Mouse (Mus musculus): ENCODE data around the gene Csrp1. TPM values are rescaled to one million over a fixed set of nuclear protein-coding genes. Genes with fewer than 3 reads are reported as not detected.

Csrp1 gene
- 10 to 100 TPM; 40.6 to 53.4 TPM for total RNA-seq (2021)
- long read RNA-seq, experiment 1, transcript Csrp1-201 (6 exons, 1,823 nt), result major isoform, 9 of 13 reads
- long read RNA-seq, experiment 1, partial matches to known transcripts, result 1 of 13 reads
- long read RNA-seq, experiment 1, other reads (novel, unspliced or antisense), result 2 of 13 reads
- long read RNA-seq, experiment 2, transcript Csrp1-201 (6 exons, 1,823 nt), result major isoform, 11 of 12 reads
- long read RNA-seq, experiment 2, partial matches to known transcripts, result 0 of 12 reads
- long read RNA-seq, experiment 2, other reads (novel, unspliced or antisense), result 1 of 12 reads

DNA sequence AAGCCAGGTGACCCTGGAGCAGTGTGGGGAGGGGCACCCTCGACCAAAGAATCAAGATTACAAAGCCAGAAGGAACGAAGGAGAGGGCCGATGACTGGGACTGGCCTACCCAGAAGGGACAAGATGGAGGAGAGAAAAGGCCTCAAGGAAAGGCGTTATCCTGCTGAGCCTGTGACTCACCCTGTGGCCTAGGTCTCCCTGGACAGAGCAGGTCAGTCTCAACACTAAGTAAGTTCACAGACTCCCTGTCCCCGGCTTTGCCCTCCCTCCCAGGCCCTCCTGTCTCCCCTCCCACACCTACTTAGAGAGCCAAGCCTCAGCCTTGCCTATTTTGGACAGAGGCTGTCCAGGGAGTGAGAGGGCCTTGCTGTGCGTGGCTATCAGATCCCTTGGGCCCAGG, at the start of gene Csrp1:
TSS of gene Csrp1 (plus strand) at position 79 of the 400 bp plus-strand sequence.
- intact Hi-C loops (cut with DNase I; ENCODE audit: low total_unique reads), result loop anchor here (2.0 kb wide), 1 partner anchor 61 kb away; no protein-coding TSS in a partner anchor
- no peak for DNase-seq

- peak; percentile 87 for DNase-seq
Measured at GRCm38 (mm10) chr1:135670397-135671130, 49.3 kb upstream of the Csrp1 start.

GRCm38 (mm10) chr1:135671406-135671805, 48.5 kb upstream of the Csrp1 start:
- DNase-seq, result no peak
- intact Hi-C loops (cut with DNase I; ENCODE audit: low total_unique reads), result loop anchor here (2.0 kb wide), 2 partner anchors 127 to 211 kb away; no protein-coding TSS in a partner anchor

More at GRCm38 (mm10) chr1:135670397-135671130, 49.3 kb upstream of the Csrp1 start:
- intact Hi-C loops (cut with DNase I; ENCODE audit: low total_unique reads), result loop anchor here (2.0 kb wide), 2 partner anchors 126 to 210 kb away; no protein-coding TSS in a partner anchor

GRCm38 (mm10) chr1:135671956-135672355, 47.9 kb upstream of the Csrp1 start:
- intact Hi-C loops (cut with DNase I; ENCODE audit: low total_unique reads), result loop anchor here (2.0 kb wide), 2 partner anchors 127 to 211 kb away; no protein-coding TSS in a partner anchor

DNA sequence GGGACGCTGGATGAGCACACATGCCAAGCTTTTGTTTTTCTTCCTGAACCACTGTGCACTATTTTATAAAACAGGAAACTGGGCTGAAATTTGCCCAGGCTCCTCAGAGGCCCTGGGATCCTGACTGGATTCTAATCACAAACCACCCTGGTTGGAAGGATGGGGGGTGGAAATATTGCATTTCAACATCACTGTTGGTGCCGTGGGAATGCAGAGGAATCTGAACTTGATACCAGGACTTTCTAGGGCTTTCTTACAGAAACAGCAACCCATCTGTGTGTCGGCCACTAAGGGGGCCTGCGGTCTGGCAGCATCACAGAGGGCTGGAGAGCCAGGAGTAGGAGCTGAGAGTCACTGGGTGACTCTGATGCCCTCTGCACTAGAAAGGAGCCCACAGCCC, 47.5 kb upstream of the Csrp1 start:
- intact Hi-C loops (cut with DNase I; ENCODE audit: low total_unique reads), result no loop called here
- no peak for DNase-seq

More at GRCm38 (mm10) chr1:135671956-135672355, 47.9 kb upstream of the Csrp1 start:
- no peak for DNase-seq

DNA sequence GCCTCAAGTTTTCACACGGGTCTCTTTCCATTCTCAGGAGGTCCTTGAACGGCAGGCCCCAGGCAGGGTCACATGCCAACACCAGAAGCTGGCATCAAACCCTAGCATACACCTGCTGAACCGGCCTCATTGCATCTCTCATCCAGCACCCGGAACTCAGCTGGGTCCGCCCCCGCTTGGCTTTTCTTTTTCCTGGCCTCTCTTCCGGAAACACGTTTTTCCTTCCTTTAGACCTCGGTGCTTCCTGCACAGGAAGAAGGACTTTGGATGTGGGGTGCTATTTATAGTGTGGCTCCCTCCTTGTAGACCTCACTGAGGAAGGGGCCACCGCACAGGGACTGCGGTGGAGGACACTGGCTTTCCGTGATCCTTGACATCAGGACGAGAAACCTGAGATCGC, 46.4 kb upstream of the Csrp1 start:
- intact Hi-C loops (cut with DNase I; ENCODE audit: low total_unique reads), result no loop called here
- DNase-seq, result no peak

DNA sequence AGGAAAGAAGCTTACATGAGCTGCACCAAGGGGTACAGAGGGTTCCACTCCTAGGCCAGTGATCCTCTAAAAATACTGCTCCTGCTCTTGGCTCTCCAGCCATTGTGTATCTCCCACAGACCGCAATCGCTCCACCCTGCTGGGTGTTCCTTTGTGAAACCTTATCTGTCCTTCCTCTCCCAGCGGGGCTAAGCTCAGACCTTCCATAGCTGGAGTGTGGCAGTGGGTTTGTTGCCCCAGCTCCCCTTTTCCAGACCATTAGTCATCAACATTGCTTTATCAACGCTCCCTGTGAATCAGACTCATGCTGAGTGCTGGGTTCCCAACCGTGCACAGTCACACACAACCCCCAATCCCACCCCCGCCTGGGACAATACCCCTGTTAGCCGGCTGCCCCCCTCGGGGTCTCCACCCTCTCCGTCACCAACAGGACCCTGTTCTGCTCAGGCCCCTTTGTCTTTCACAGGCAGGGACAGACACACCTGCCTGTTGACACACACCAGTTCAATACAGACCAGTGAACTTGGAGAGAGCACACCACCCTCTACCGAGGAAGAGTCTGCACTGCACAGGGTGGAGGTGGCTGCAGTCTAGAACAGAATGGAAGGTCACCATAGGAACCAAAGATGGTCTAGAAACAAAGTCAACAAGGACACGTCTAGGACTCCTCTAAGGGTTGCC, 44.3 kb upstream of the Csrp1 start:
- no peak for DNase-seq
- intact Hi-C loops (cut with DNase I; ENCODE audit: low total_unique reads), result no loop called here

DNA sequence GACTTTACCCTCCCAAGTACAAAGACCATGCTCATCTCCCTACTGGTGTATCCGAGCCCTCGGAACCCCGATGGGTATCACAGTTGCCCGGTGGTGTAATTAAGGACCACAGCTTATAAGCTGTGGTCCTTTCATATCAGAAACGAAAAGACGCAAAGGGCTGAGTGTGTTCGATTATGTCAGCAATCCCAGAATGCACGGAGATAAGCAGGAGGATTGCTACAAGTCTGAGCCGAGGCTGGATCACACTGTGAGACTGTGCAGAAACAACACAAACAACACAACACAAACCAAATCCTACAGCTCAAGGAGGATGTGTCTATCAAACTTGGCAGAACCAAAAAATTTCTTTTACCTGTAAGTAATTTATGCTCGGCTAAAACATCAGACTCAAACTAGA, 43.6 kb upstream of the Csrp1 start:
- intact Hi-C loops (cut with DNase I; ENCODE audit: low total_unique reads), result no loop called here
- no peak for DNase-seq

- intact Hi-C loops (cut with DNase I; ENCODE audit: low total_unique reads), result no loop called here
- no peak for DNase-seq
Measured at GRCm38 (mm10) chr1:135676938-135677682, 42.8 kb upstream of the Csrp1 start.

DNA sequence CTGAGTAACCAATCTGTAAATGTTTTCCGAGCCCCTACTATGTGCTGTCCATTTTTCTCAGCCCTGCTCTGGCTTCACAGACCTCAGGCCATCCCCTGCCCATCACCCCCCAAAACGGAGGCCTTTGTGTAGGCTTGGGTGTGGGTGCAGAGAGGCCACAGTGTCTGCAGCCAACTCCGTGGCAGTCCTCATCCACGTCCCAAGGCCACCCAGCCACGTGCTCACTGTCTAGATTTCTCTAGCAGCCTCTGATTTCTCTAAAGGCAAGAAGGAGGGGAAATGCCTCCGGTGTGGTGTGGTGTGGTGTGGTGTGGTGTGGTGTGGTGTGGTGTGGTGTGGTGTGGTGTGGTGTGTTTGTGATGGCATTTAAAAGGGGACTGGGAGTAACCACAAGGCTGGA, 41.7 kb upstream of the Csrp1 start:
- intact Hi-C loops (cut with DNase I; ENCODE audit: low total_unique reads), result no loop called here
- DNase-seq, result no peak

- no peak for DNase-seq
- intact Hi-C loops (cut with DNase I; ENCODE audit: low total_unique reads), result no loop called here
Measured at GRCm38 (mm10) chr1:135680716-135681115, 39.1 kb upstream of the Csrp1 start.

- DNase-seq, result no peak
- intact Hi-C loops (cut with DNase I; ENCODE audit: low total_unique reads), result no loop called here
Measured at GRCm38 (mm10) chr1:135681122-135681521, 38.7 kb upstream of the Csrp1 start.

GRCm38 (mm10) chr1:135684895-135685294, 35.0 kb upstream of the Csrp1 start:
- no peak for DNase-seq
- intact Hi-C loops (cut with DNase I; ENCODE audit: low total_unique reads), result no loop called here

DNA sequence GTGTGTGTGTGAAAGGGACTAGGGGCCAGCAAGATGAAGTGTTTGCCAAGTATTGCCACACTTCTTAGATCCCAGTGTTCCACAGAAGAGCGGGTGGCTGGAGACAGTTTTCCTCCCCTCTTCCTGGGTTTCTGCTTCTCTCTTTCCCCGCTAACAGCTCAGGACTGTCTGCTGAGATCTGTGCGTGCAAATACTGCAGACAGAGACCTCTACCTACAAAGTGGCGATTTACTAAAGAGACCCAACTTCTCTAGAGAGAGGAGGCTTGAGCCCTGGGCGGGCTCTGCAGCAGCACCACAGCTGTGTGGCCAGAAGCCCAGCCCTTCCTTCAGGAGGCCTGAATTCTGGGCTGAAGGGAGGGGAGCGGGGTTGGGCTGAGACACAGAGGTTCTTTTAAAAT, 34.5 kb upstream of the Csrp1 start:
- DNase-seq, result peak; percentile 60
- intact Hi-C loops (cut with DNase I; ENCODE audit: low total_unique reads), result no loop called here

- intact Hi-C loops (cut with DNase I; ENCODE audit: low total_unique reads), result no loop called here
- peak; percentile 59 for DNase-seq
Measured at GRCm38 (mm10) chr1:135686792-135687510, 32.9 kb upstream of the Csrp1 start.

DNA sequence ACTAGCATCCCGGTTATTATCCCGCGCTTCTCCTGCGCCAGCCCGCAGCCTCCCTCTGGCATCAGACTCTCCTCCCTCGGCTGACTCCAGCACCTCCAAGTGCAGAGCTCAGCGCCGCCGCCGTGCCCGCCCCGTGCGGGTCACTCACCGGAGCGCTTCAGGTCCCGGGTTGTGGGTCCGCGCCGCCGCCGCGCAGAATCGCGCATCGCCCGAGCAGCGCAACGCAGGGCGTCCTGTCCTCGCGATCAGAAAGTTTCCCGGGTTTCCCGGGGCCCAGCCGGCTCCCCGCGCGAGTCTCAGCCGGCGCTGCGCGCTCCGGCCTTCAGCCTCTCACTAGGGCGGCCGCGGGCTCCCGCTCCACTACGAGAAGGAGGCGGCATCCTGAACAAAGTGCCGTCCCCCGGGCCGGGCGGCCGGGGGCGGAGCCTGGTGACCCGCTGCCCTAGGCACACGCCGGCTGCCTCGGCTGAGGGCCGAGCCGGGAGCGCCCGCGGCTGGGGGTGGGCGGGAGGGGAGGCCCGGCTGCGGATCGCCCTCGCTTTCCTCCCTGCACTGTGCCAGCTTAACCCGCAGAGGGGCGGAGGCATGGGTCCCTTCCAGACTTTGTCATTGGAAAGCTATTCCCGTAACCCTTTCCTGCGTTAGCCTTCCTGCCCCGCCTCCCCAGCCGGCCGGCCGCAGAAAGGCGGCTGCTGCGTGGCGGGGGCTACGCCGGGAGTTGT, 31.9 kb upstream of the Csrp1 start:
- peak; percentile 85 for DNase-seq
- intact Hi-C loops (cut with DNase I; ENCODE audit: low total_unique reads), result no loop called here

DNA sequence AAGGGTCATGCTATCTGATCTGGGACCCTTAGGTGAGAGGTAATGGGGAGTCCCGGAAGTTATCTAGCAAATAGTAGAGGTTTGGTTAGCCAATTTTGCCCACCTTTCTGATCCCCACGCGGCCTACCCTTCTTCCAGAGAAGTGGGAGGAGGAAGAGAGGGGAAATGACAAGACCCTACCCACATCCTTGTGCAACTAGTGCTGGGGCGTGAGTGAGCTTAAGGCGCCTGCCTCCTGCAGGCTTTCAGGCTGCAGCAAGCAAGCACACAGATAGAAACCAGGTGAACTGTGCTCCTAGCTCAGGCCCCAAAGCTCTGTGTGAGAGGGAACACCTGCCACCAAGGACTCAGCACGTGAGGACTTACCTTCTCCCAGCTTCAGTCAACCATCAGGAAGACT, 31.2 kb upstream of the Csrp1 start:
- intact Hi-C loops (cut with DNase I; ENCODE audit: low total_unique reads), result no loop called here
- DNase-seq, result no peak

- DNase-seq, result no peak
- intact Hi-C loops (cut with DNase I; ENCODE audit: low total_unique reads), result no loop called here
Measured at GRCm38 (mm10) chr1:135690784-135691416, 29.0 kb upstream of the Csrp1 start.
